Mouse (Mus musculus) cortical plate, adult 2 months (tissue): ENCODE measurements at regions not wholly inside any gene's neighbourhood (a gene's known extent, or its start where the extent isn't known, plus 50 kb on each side); places are given as distances from the start of the nearest gene placed in this dataset.

Experiments
- H3K27ac ChIP-seq: fragments of 200-500 bp; 2 replicates; pipeline ENCODE4 v1.5.1; 2012; ENCODE audit warnings: low read length, control low read depth, inconsistent platforms; ENCODE audit not compliant: insufficient read depth
- H3K4me1 ChIP-seq: fragments of 200-500 bp; 2 replicates; pipeline ENCODE4 v1.6.1; 2011; ENCODE audit warnings: low read length; ENCODE audit not compliant: control insufficient read depth, insufficient read depth
- H3K4me3 ChIP-seq: fragments of 200-500 bp; 2 replicates; pipeline ENCODE4 v1.5.1; 2011; ENCODE audit warnings: mild to moderate bottlenecking, low read length, control low read depth; ENCODE audit not compliant: insufficient read depth
- CTCF ChIP-seq: fragments of 200-500 bp; IDR thresholded peaks from 2 replicates; pipeline ENCODE4 v1.5.1; 2011; ENCODE audit warnings: mild to moderate bottlenecking, control low read depth, low read length; ENCODE audit not compliant: insufficient read depth; ENCODE audit errors: extremely low read depth
- POLR2A ChIP-seq: fragments of 200-500 bp; IDR thresholded peaks from 2 replicates; pipeline ENCODE4 v1.6.1; 2011; ENCODE audit warnings: mild to moderate bottlenecking, low read length, control low read depth; ENCODE audit not compliant: insufficient read depth; ENCODE audit errors: extremely low read depth

DNA sequence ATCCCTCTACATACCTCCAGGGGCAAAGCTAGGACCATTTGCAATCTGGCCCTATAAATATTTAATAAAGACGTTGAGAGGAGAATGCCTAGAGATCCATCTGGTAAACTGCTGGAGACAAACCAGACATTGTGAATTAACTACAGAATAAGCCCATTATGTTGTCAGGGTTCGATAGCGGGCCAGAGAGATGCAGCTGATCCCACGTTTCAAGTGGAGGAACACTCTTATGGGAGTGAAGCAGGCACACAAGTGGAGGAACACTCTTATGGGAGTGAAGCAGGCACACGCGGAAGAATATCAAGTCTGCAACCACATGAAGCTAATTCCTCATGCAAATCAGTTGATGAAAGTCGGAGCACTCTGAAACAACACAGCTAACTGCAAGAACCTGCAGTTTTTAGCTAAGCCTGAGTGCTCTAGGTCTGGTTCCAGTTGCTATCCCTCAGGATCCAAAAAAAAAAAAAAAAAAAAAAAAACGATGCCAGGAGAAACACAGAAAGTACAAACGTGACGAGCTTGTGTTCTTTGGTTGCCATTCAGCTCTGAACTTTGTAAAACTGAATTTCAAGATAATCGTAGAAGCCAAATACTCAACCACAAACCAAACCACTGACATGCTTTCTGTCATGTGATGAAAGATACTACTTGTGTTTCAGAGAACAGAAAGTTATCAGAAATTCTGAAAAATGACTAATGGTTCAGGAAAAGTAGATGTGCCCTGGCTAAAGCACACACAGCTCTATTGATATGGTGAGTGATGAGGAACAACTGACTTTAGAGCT is 684.6 kb upstream of the Cited2 start:
- Histone ChIP-seq H3K4me1 (no peaks in the 10 kb centered on the region), H3K27ac (no peak overlapping the region), H3K4me3 (no peak overlapping the region)
- no peak for TF ChIP-seq CTCF
- TF ChIP-seq POLR2A: no peak

DNA sequence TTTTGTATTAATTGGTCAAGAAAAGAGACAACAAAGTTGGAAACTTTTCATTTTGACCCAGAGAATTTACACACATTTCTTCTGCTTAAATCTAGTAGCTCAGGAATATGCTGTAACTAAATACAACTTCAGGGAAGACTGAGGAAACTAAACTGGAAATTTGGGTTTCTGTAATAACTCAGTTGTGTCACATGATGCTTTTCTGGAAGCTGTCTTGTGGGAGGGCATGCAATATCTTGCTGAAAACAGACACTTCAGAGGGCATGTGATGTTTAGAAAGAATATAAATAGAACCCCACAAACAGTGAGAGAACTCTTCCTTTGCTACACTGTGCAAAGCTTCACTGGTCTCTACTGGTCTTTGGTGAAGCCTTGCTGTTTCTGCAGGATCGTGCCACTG is 680.9 kb upstream of the Cited2 start:
- no peak overlapping the region for H3K4me3 ChIP-seq
- H3K27ac ChIP-seq: no peak overlapping the region
- TF ChIP-seq CTCF (no peak), POLR2A (no peak)
- no peaks in the 10 kb centered on the region for H3K4me1 ChIP-seq

DNA sequence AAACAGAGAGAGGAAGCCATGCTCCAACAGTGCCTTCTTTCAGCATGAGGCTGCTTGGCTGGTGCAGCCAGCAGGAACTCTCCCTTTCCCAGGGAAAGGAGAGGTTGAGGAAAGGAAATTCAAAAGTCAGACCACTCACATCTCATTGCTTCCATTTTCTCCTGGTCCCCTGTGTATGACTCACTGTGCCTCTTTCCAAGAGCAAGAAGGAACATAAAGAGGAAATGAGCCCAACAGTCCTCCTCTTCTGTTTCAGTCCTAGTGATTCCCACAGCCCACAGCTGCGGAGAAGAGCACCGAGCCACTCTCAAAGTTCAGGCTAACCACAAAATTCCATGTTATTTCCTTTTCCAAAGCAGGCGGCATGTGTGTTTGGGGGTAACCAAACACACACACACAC is 680.0 kb upstream of the Cited2 start:
- TF ChIP-seq CTCF: no peak
- no peak for TF ChIP-seq POLR2A
- Histone ChIP-seq H3K4me1 (no peaks in the 10 kb centered on the region), H3K4me3 (no peak overlapping the region), H3K27ac (no peak overlapping the region)

DNA sequence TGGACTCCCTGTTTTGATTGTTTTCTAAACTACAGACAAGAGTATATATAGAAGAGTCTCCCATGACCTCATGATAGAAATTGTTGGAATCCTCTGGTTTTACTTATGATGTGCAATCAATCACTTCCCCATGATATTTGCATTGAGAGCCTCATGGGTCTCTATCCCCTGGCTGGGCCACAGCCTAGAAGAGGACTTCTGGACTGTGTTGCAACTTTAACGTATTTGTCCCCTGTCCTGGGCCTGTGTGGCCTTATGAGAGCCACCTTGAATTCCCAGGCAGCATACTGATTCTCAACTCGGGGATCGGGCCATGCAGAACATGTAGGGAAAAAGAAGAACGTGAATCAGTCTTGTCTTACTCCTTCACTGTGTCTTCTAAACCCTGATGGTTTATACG is 676.3 kb upstream of the Cited2 start:
- Histone ChIP-seq H3K27ac (no peak overlapping the region), H3K4me3 (no peak overlapping the region), H3K4me1 (no peaks in the 10 kb centered on the region)
- no peak for TF ChIP-seq POLR2A
- TF ChIP-seq CTCF: no peak

DNA sequence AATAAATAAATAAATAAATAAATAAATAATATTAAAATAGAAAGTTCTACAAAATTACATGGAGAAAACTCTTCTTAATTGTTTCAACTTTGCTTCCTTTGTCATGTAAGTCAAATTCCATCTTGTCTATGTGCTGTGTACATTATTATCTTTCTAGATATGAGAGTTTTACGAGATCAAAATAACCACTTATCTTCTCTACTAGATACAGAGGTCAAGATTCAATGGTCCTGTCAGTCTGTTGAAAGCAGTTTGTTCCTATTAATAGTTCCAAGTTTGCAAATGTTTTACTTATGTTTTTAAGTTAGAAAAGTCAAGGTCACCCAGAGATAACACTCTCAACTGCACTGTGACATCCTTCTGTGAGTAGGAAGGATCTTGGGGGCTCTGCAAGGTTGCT is 650.1 kb upstream of the Cited2 start:
- H3K4me3 ChIP-seq: no peak overlapping the region
- TF ChIP-seq POLR2A (no peak), CTCF (no peak)
- no peak overlapping the region for H3K27ac ChIP-seq
- H3K4me1 ChIP-seq: no peaks in the 10 kb centered on the region

DNA sequence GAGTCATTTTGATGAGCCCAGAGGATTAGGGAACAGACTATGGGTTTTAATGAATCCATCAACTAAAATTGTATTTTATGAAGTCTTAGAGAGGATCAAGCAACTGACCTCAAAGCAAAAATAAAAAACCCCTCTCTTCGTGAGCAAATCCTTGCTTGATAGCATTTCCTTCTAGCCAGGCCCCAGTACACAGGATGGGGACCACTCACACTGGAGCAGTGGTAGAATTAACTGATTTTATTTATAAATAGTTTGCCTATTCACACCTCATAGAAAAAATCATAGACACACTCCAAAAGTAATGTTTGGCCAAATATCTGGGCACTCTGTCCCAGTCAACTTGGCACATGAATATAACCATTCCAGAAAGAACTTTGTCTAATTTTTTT is 649.0 kb upstream of the Cited2 start:
- Histone ChIP-seq H3K27ac (no peak overlapping the region), H3K4me1 (no peaks in the 10 kb centered on the region), H3K4me3 (no peak overlapping the region)
- no peak for TF ChIP-seq POLR2A
- TF ChIP-seq CTCF: no peak

DNA sequence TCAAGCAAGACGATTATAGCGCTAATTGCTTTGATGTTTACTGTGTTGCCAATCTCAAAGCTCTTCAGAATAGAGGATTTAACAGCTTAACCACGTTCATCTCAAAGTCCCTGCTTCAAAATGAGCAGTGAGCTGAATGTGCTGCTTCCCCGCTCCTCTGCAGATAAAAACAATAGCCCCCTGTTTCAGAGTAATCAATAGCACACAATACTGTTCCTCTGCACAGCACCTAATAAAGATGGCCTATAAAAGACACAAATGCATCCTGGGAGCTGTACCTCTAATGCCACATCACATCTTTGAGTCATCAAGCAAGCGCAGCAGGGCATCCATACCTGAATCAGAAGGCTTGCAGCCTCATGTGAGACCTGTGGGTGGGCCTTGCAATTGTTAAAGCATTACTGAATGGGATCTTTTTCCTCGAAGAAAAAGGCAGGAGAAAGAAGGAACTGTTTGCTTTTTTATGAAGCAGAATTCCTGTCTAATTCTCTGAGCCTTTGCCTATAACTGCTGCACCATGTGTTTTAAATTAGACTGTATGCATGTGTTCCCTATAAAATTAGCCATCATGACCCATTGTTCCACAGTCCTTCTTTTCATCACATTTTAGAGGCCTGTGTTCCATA is 648.5 kb upstream of the Cited2 start:
- H3K4me1 ChIP-seq: no peaks in the 10 kb centered on the region
- TF ChIP-seq CTCF (no peak), POLR2A (no peak)
- H3K27ac ChIP-seq: no peak overlapping the region
- no peak overlapping the region for H3K4me3 ChIP-seq

DNA sequence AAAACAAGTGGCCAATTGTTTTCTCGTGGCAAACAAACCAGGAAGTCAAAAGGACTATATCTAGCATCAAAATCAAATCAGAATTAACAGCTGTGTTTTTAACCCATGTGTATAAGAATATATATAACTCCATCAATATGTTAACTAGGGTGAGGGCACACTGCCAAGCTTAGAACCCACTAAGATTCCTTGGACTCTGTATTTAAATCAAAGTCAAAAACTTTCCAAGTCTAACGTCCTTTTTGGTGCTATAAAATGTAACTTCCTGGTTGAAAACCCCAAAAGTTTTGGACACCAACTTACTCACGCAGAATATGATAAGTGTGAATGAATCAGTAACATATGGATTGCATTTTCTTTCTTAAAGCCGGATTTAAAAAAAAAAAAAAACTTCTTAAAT is 647.9 kb upstream of the Cited2 start:
- no peak overlapping the region for H3K4me3 ChIP-seq
- TF ChIP-seq CTCF: no peak
- TF ChIP-seq POLR2A: no peak
- no peak overlapping the region for H3K27ac ChIP-seq
- no peaks in the 10 kb centered on the region for H3K4me1 ChIP-seq

DNA sequence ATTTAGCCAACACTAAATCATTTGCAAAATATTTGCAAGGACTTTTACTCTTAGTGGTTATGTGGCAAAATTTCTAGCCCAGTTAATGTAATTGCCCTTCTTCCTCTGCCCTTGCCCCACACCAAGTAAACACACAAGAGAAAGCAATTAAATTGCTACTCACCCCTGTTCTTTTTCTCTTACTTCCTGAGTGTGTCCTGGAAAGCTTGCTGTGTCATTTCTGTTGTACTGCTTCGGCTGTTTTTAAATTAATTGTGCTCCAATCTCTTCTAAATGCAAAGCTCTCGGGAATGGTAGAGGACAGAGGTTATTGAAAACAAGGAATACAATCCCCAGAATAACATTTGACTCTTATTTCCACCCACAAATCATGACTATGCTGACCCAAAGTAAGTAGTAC is 647.4 kb upstream of the Cited2 start:
- TF ChIP-seq CTCF: no peak
- no peak for TF ChIP-seq POLR2A
- H3K27ac ChIP-seq: no peak overlapping the region
- no peak overlapping the region for H3K4me3 ChIP-seq
- H3K4me1 ChIP-seq: no peaks in the 10 kb centered on the region

DNA sequence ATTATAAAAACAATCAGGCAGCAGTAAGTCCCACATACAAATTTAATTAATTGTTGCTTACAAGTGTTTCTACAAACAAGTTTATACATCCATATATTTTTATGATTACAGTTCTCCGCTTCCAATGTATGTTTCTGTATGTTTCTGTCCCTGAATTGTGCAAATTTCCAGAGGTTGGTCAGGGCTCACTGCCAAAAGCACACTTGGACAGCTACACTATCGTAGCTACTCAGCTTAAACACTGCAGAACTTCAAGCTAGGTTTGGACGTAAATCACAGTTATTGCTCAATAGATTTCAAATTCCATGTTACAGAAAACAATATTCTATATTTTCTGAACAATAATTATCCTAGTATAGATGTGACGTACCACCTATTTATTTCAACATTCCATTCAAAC is 646.8 kb upstream of the Cited2 start:
- TF ChIP-seq POLR2A (no peak), CTCF (no peak)
- Histone ChIP-seq H3K4me3 (no peak overlapping the region), H3K4me1 (no peaks in the 10 kb centered on the region), H3K27ac (no peak overlapping the region)

DNA sequence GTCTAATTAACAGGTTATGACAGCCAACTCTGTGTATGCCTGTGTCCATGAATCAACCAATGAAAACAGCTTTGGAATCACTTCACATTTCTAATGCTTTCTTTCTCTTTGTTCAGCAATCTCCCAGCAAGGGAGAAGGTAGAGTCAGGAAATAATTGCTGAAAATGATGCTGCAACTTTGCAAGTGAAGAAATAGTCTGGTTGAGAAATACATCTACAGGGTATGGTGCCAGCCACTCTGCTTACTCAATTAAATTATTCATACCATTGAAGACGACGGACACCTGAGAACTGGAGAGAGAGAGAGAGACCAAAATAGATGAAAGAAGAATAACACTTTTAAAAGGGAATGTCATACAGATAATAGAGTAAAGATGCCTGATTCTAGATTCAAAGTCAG is 645.4 kb upstream of the Cited2 start:
- TF ChIP-seq CTCF: no peak
- TF ChIP-seq POLR2A: no peak
- Histone ChIP-seq H3K4me3 (no peak overlapping the region), H3K27ac (no peak overlapping the region), H3K4me1 (no peaks in the 10 kb centered on the region)
